Mouse (Mus musculus) ES-E14 (cell line): ENCODE results near the gene Kcnj10. TPM values are rescaled to one million over a fixed set of nuclear protein-coding genes. Genes with fewer than 3 reads are reported as not detected.
A peak's percentile ranks its signal among the peaks of the same experiment; 100 is the strongest.

Experiments used
- DNase-seq: peaks from one replicate; pipeline ENCODE4 v3.0.0-alpha.2; 2013; ENCODE audit warnings: low read depth, low spot score
- H3K27ac ChIP-seq: 2 replicates; pipeline ENCODE4 v1.5.1; 2012; ENCODE audit warnings: low read depth, mild to moderate bottlenecking, low read length, moderate library complexity, mixed read lengths; ENCODE audit not compliant: poor library complexity, insufficient read depth, severe bottlenecking
- H3K36me3 ChIP-seq: 2 replicates; pipeline ENCODE4 v1.6.1; 2012; ENCODE audit warnings: mild to moderate bottlenecking, low read length, moderate library complexity, mixed read lengths; ENCODE audit not compliant: control insufficient read depth, poor library complexity, insufficient read depth, severe bottlenecking
- H3K4me1 ChIP-seq, 2 experiments: fragments of 150-350 bp in 1 of 2; sonication (generic) in 1 of 2; 2 replicates each; pipeline ENCODE4 v1.6.1; 2012; ENCODE audit warnings: low read length in 2 of 2, mild to moderate bottlenecking in 1 of 2, mixed read lengths in 1 of 2; ENCODE audit not compliant: control insufficient read depth in 2 of 2, insufficient read depth in 2 of 2, poor library complexity in 1 of 2
- H3K4me3 ChIP-seq, 2 experiments: fragments of 150-350 bp in 1 of 2; sonication (generic) in 1 of 2; 2 replicates each; pipeline ENCODE4 v1.5.1; 2012; ENCODE audit warnings: low read length in 2 of 2, low read depth in 1 of 2, mild to moderate bottlenecking in 1 of 2, mixed read lengths in 1 of 2; ENCODE audit not compliant: insufficient read depth in 1 of 2, poor library complexity in 1 of 2, severe bottlenecking in 1 of 2
- H3K9ac ChIP-seq: 2 replicates; pipeline ENCODE4 v1.6.1; 2012; ENCODE audit warnings: low read depth, mild to moderate bottlenecking, low read length, mixed read lengths; ENCODE audit not compliant: poor library complexity, insufficient read depth, severe bottlenecking
- H3K9me3 ChIP-seq: fragments of 150-350 bp; sonication (generic); 2 replicates; pipeline ENCODE4 v1.6.1; 2012; ENCODE audit warnings: low read depth, mild to moderate bottlenecking, low read length; ENCODE audit not compliant: control insufficient read depth, insufficient read depth
- CHD2 ChIP-seq: IDR thresholded peaks from 2 replicates; pipeline ENCODE4 v1.6.1; 2014; ENCODE audit warnings: mild to moderate bottlenecking, low read depth, low read length, inconsistent platforms
- HCFC1 ChIP-seq: IDR thresholded peaks from 2 replicates; pipeline ENCODE4 v1.6.1; 2012; ENCODE audit warnings: low read length, inconsistent platforms, borderline replicate concordance; ENCODE audit not compliant: insufficient read depth
- MAFK ChIP-seq: IDR thresholded peaks from 2 replicates; pipeline ENCODE4 v1.6.1; 2014; ENCODE audit warnings: mild to moderate bottlenecking, low read depth, low read length, inconsistent platforms; ENCODE audit not compliant: insufficient read depth
- ZC3H11A ChIP-seq: IDR thresholded peaks from 2 replicates; pipeline ENCODE4 v1.6.1; 2012; ENCODE audit warnings: low read depth, mild to moderate bottlenecking, inconsistent platforms, low read length, borderline replicate concordance
- ZNF384 ChIP-seq: IDR thresholded peaks from 2 replicates; pipeline ENCODE4 v1.6.1; 2012; ENCODE audit warnings: low read depth, low read length, inconsistent platforms
- in situ Hi-C, 2 experiments: fragments of 600-800 bp; cut with MboI; formaldehyde crosslinking; loops; one replicate each; pipeline ENCODE4 v1.15.1; 2025; ENCODE audit warnings: low sequenced_read_pairs in 2 of 2, inconsistent platforms in 1 of 2; ENCODE audit not compliant: unreplicated experiment in 2 of 2
- total RNA-seq: library from RNA; depleted of rRNA; stranded (reverse); fragments of 300-350 nt; gene quantifications from 2 replicates; pipeline ENCODE4 v1.2.3, GENCODE M21; 2012

The Kcnj10 gene
- total RNA-seq, 1 experiment, result 0.80 TPM

DNA sequence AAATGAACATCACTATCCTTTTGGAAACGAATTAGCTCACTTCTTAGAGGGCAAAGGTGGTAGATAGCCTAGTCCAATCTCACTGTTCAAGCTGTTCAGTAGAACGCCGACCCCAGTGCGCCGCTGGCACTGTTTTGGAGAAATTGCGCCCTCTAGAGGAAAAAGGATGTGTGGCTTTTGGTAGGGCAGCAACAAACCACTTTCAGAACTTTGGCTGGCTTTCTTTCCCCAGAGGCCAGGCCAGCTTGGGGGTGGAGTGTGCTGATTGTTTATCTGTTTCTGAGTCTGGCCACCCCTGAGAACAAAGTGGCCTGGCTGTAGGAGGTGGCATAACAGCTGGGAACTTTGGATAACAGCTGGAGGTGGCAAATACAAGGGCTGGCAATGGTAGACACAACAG lies 23.7 kb downstream of the Kcnj10 start:
- no peak overlapping the region for H3K27ac ChIP-seq
- in situ Hi-C loops, result no loop called here
- no peak overlapping the region for H3K9ac ChIP-seq
- TF ChIP-seq ZNF384 (no peak), ZC3H11A (0 out of 2 replicates have a peak, but pooled peaks have one; percentile 31)
- DNase-seq, result peak; percentile 75
- H3K4me1 ChIP-seq, result peaks cover 0 to 6% of the 10 kb centered on the region in 2 experiments; a peak in 1 of 4 replicates
- H3K9me3 ChIP-seq, result no peaks in the 10 kb centered on the region
- no peak overlapping the region for H3K4me3 ChIP-seq
- no peaks in the 10 kb centered on the region for H3K36me3 ChIP-seq

DNA sequence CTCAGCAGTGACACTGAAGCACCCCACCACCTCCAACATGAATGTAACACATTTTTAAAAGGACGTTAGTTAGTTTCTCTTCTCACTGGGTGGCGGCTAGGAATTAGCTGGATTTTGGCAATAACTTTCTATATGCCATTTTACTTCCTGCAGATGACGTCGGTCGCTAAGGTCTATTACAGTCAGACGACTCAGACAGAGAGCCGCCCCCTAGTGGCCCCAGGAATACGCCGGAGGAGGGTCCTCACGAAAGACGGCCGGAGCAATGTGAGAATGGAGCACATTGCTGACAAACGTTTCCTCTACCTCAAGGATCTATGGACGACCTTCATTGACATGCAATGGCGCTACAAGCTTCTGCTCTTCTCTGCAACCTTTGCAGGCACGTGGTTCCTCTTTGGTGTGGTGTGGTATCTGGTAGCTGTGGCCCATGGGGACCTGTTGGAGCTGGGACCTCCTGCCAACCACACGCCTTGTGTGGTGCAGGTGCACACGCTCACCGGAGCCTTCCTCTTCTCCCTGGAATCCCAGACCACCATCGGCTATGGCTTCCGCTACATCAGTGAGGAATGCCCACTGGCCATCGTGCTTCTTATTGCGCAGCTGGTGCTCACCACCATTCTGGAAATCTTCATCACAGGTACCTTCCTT lies 27.9 kb downstream of the Kcnj10 start:
- H3K4me3 ChIP-seq, result peak overlapping the region; percentile 61 to 62
- DNase-seq, result peak; percentile 79
- in situ Hi-C loops, result no loop called here

DNA sequence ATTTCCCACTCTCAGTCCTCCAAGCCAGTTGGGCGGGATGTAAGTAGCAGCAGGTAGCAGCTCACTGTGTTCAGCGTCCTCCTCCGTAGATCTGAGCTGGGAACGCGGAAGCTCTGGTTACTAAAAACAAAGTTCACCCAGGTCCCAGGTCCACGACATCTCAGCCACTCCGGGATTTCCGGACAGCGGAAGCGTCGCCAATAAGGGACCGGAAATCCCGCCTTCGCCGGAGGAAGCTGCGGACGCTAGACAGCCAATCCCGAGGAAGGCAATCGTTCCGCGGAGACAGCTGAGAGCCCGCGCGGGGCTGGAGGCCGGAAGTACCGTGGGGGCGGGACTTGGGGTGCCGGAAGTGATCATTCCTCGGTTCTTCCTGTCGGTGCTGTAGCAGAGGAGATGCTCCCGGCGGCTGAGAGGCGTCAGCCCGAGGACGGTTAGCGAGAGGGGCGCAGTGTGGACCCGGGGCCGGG lies 35.2 kb downstream of the Kcnj10 start, which contains the start of gene Pigm:
Gene Pigm, plus strand, starts transcription at position 349 of the 470 bp plus-strand sequence.
- H3K9me3 ChIP-seq, result no peaks in the 10 kb centered on the region
- peak within 1 kb of the TSS; percentile 28 for H3K27ac ChIP-seq

More for the DNA sequence above, 27.9 kb downstream of the Kcnj10 start:
- Histone ChIP-seq H3K9me3 (no peaks in the 10 kb centered on the region), H3K4me1 (peaks cover 0 to 6% of the 10 kb centered on the region in 2 experiments; a peak in 1 of 4 replicates), H3K9ac (peak overlapping the region; percentile 63; the same call in 1 of the 2 replicates), H3K27ac (no peak overlapping the region), H3K36me3 (no peaks in the 10 kb centered on the region)
- no peak for TF ChIP-seq ZNF384
- no peak for TF ChIP-seq CHD2
- no peak for TF ChIP-seq HCFC1
- no peak for TF ChIP-seq ZC3H11A
- TF ChIP-seq MAFK, result no peak

DNA sequence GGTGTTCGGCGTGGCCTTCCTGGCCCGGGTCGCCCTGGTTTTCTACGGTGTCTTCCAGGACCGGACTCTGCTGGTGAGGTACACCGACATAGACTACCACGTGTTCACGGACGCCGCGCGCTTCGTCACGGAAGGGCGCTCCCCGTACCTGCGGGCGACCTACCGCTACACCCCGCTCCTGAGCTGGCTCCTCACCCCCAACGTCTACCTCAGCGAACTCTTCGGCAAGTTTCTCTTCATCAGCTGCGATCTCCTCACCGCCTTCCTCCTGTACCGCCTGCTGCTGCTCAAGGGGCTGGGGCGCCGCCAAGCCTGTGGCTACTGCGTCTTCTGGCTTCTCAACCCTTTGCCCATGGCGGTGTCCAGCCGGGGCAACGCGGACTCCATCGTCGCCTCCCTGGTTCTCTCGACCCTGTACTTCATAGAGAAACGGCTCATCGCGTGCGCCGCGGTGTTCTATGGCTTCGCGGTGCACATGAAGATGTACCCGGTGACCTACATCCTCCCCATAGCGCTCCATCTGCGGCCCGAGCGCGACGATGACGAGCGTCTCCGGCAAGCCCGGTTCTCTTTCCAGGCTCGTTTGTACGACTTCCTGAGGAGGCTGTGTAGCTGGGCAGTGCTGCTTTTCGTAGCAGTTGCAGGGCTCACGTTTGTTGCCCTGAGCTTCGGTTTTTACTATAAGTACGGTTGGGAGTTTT lies 35.9 kb downstream of the Kcnj10 start:
- Histone ChIP-seq H3K9me3 (no peaks in the 10 kb centered on the region), H3K36me3 (no peaks in the 10 kb centered on the region; the same call in none of the 2 replicates), H3K27ac (peak overlapping the region; percentile 28; the same call in 1 of the 2 replicates), H3K4me3 (peak overlapping the region; percentile 80 to 91), H3K4me1 (peaks cover 0 to 8% of the 10 kb centered on the region in 2 experiments; a peak in 1 of 4 replicates), H3K9ac (peak overlapping the region; percentile 85)
- in situ Hi-C loops, result no loop called here
- TF ChIP-seq CHD2 (no peak), HCFC1 (no peak), ZNF384 (no peak), MAFK (no peak), ZC3H11A (no peak)
- DNase-seq, result no peak

More for the DNA sequence above, 35.2 kb downstream of the Kcnj10 start, which contains the start of gene Pigm:
- H3K9ac ChIP-seq, result peak within 1 kb of the TSS; percentile 85
- TF ChIP-seq ZC3H11A, result no peak
- TF ChIP-seq HCFC1, result peak; percentile 71; the same call in 1 of the 2 replicates
- TF ChIP-seq CHD2, result no peak
- DNase-seq, result peak; percentile 95
- in situ Hi-C loops, result no loop called here
- peaks cover 0 to 8% of the 10 kb centered on the region in 2 experiments; a peak in 1 of 4 replicates for H3K4me1 ChIP-seq
- H3K36me3 ChIP-seq, result no peaks in the 10 kb centered on the region; the same call in none of the 2 replicates
- peak within 1 kb of the TSS; percentile 80 to 91 for H3K4me3 ChIP-seq
